ENCODE assay signal across 9 mouse cellular contexts in the genomic region with DNA sequence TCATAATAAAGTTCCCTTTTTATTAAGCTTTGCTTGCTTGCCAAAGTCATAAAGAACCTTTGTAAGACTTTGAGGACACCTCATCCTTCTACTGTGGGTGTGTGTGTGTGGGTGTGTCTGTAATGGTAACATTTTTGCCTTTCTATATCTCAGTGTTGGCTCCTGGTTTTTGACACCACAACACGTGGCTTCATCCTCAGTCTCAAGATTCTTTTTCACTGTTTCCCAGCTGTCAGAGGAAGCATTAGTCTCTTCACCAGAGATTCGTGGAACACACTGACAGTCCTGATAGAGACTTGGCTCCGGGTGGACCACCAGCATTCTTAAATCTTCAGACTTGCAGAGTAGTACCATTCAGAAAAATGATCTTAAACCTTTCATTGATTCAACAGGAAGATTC. TPM values are rescaled to one million over a fixed set of nuclear protein-coding genes. Genes with fewer than 3 reads are reported as not detected.
DNase-seq lines count a peak whose midpoint lies in the region; ATAC-seq and TF ChIP-seq lines count a peak whose summit lies in the region.
"Had no signal": no experiment of that assay in that cellular context is flagged by ENCODE, and none has a peak within 500 bp of the region (broad histone marks: within the 10 kb centered on the region; RNA-seq: fewer than 3 reads in every experiment).

No protein-coding gene starts in this region.

- peak overlapping the region; percentile 75 for H3K4me3 ChIP-seq in heart, adult 2 months
- H3K4me3 ChIP-seq in bone marrow macrophage, adult 2 months (ENCODE audit: insufficient read depth, low read length) = peak overlapping the region; percentile 46
- H3K4me3 ChIP-seq in hindbrain, embryonic 13.5 days = peak overlapping the region; percentile 69
- H3K4me3 ChIP-seq in midbrain, embryonic 10.5 days = peak overlapping the region; percentile 66

- peak overlapping the region; percentile 44 for H3K27ac ChIP-seq in heart, adult 2 months
- H3K27ac ChIP-seq in bone marrow macrophage, adult 2 months (ENCODE audit: insufficient read depth, low read depth, low read length) = no peak overlapping the region
- H3K27ac ChIP-seq in hindbrain, embryonic 13.5 days = no peak overlapping the region
- peak overlapping the region; percentile 81 for H3K27ac ChIP-seq in midbrain, embryonic 10.5 days (replicated peaks)

- 0 out of 2 replicates have a peak, but pooled peaks cover 2% of the 10 kb centered on the region for H3K36me3 ChIP-seq in heart, adult 2 months (ENCODE audit: control insufficient read depth, insufficient read depth, low read length)
- peaks cover 6% of the 10 kb centered on the region for H3K36me3 ChIP-seq in hindbrain, embryonic 13.5 days
- H3K36me3 ChIP-seq in midbrain, embryonic 10.5 days = peaks cover 7% of the 10 kb centered on the region

- intact Hi-C loops in heart, adult 2 months (cut with DNase I) = loop anchor here (1.0 to 5.0 kb wide), 3 partner anchors 53 to 108 kb away; partner anchors contain the start of genes Aamdc, Alg8 and Rsf1
- intact Hi-C loops in heart, postnatal 25 days (cut with DNase I) = loop anchor here (2.0 to 10.0 kb wide), 4 partner anchors 99 to 505 kb away; partner anchors contain the start of genes Aamdc, Clns1a, Kctd21 and Rsf1

- no peaks in the 10 kb centered on the region for H3K27me3 ChIP-seq in heart, adult 2 months (ENCODE audit: control insufficient read depth, insufficient read depth, low read length)
- 0 out of 2 replicates have a peak, but pooled peaks cover 5% of the 10 kb centered on the region for H3K27me3 ChIP-seq in hindbrain, embryonic 13.5 days
- H3K27me3 ChIP-seq in midbrain, embryonic 10.5 days (ENCODE audit: low read depth, poor library complexity, severe bottlenecking) = no peaks in the 10 kb centered on the region

- no peak for TF ChIP-seq CTCF in heart, adult 2 months (IDR thresholded peaks at IDR 0.05)
- no peak for TF ChIP-seq CTCF in bone marrow macrophage, adult 2 months (IDR thresholded peaks at IDR 0.05; ENCODE audit: low read depth, low read length)

- peaks cover 5% of the 10 kb centered on the region for H3K4me1 ChIP-seq in heart, adult 2 months (ENCODE audit: control insufficient read depth, insufficient read depth, low read length)
- peaks cover 15% of the 10 kb centered on the region for H3K4me1 ChIP-seq in bone marrow macrophage, adult 2 months (ENCODE audit: control insufficient read depth, insufficient read depth, low read length)
- H3K4me1 ChIP-seq in hindbrain, embryonic 13.5 days (replicated peaks) = peaks cover 24% of the 10 kb centered on the region
- H3K4me1 ChIP-seq in midbrain, embryonic 10.5 days = peaks cover 17% of the 10 kb centered on the region

- ATAC-seq in hindbrain, embryonic 13.5 days (ENCODE audit: low FRiP score) = peak; percentile 32
- ATAC-seq in monocyte, adult 5-6 weeks (replicated peaks; ENCODE audit: insufficient number of reproducible peaks, low FRiP score, low TSS enrichment, poor library complexity, severe bottlenecking) = no peak

- H3K79me2 ChIP-seq in heart, adult 2 months (replicated peaks; ENCODE audit: control insufficient read depth, insufficient read depth, low read length) = 0 out of 2 replicates have a peak, but pooled peaks cover 1% of the 10 kb centered on the region

- H3K9ac ChIP-seq in heart, adult 2 months (ENCODE audit: low read depth, low read length) = no peak overlapping the region
- no peak overlapping the region for H3K9ac ChIP-seq in hindbrain, embryonic 13.5 days

- DNase-seq in heart, adult 2 months = no peak
- no peak for DNase-seq in heart, postnatal 25 days (ENCODE audit: low spot score)
- no peak for DNase-seq in midbrain, embryonic 10.5 days (ENCODE audit: low spot score)
- no peak for DNase-seq in spleen, postnatal 4 days (ENCODE audit: low spot score in 2 of 2)
- no peak for DNase-seq in adrenal gland, adult 18-20 months (ENCODE audit: low spot score in 2 of 2)

- peak overlapping the region; percentile 90 for H3K4me2 ChIP-seq in hindbrain, embryonic 13.5 days

- H3K9me3 ChIP-seq in hindbrain, embryonic 13.5 days = no peaks in the 10 kb centered on the region
- H3K9me3 ChIP-seq in midbrain, embryonic 10.5 days (replicated peaks) = no peaks in the 10 kb centered on the region

- TF ChIP-seq POLR2A in heart, adult 2 months (IDR thresholded peaks at IDR 0.05; ENCODE audit: insufficient read depth, low read depth, low read length) = no peak
- TF ChIP-seq POLR2A in bone marrow macrophage, adult 2 months (IDR thresholded peaks at IDR 0.05; ENCODE audit: borderline replicate concordance, low read depth, low read length) = no peak

- 17% methylated on average over 3 of the region's 3 CpGs for WGBS in heart, adult 2 months
- 36% methylated on average over 3 of the region's 3 CpGs for WGBS in hindbrain, embryonic 13.5 days
- WGBS in midbrain, embryonic 10.5 days = 30% methylated on average over 3 of the region's 3 CpGs

- no peak for TF ChIP-seq EP300 in heart, adult 2 months (IDR thresholded peaks at IDR 0.05; ENCODE audit: insufficient read depth, low read depth, low read length)

RNA-seq across cellular contexts. Expression of gene Ints4, which starts 0.5 kb away (rescaled TPM):
- total RNA-seq in heart, adult 2 months (2021) = 10 to 100 TPM; 55.8 to 61.5 TPM
- polyA plus RNA-seq in heart, adult 2 months (2012; rRNA removed) = 65.3 and 88.3 TPM in 2 replicates
- 10 to 100 TPM; 41.5 to 44.9 TPM for total RNA-seq in heart, postnatal 25 days (2021)
- 17.6 and 18.0 TPM in 2 replicates for polyA plus RNA-seq in bone marrow macrophage, adult 2 months (2012; ENCODE audit: insufficient read depth, insufficient read length, missing spikeins)
- polyA plus RNA-seq in hindbrain, embryonic 13.5 days (2015; fragmentation: Nextera tagmentation; extraction: Ambion mirVana) = 50.0 and 50.9 TPM in 2 replicates
- polyA plus RNA-seq in midbrain, embryonic 10.5 days (2016; fragmentation: Nextera tagmentation; extraction: Ambion mirVana) = 57.2 and 63.3 TPM in 2 replicates
- 10 to 100 TPM; 52.0 to 56.0 TPM for total RNA-seq in adrenal gland, adult 18-20 months (2021)
- total RNA-seq in monocyte, adult 5-6 weeks (2017) = 23.7 to 41.9 TPM (median 34.0 TPM) in 3 replicates

RNA-seq across cellular contexts. Expression of gene Kctd14, which starts 29.2 kb away (rescaled TPM):
- under 1 TPM; 0.13 to 0.39 TPM for total RNA-seq in heart, adult 2 months (2021)
- 0.23 and 0.61 TPM in 2 replicates for polyA plus RNA-seq in heart, adult 2 months (2012; rRNA removed)
- under 1 TPM; 0.11 to 0.13 TPM for total RNA-seq in heart, postnatal 25 days (2021)
- polyA plus RNA-seq in bone marrow macrophage, adult 2 months (2012; ENCODE audit: insufficient read depth, insufficient read length, missing spikeins) = not detected in 2 replicates
- 1.1 and 1.5 TPM in 2 replicates for polyA plus RNA-seq in hindbrain, embryonic 13.5 days (2015; fragmentation: Nextera tagmentation; extraction: Ambion mirVana)
- 0.09 and 0.37 TPM in 2 replicates for polyA plus RNA-seq in midbrain, embryonic 10.5 days (2016; fragmentation: Nextera tagmentation; extraction: Ambion mirVana)
- total RNA-seq in adrenal gland, adult 18-20 months (2021) = 1 to 10 TPM; 1.5 to 2.0 TPM
- 0.48 to 0.97 TPM (median 0.85 TPM) in 3 replicates for total RNA-seq in monocyte, adult 5-6 weeks (2017)
- polyA plus RNA-seq: C2C12 had no signal

Comparison
In these comparisons a context has a peak if more than half of its experiments do, and no peak if none do; other contexts are left out.
1. H3K27ac ChIP-seq: peak in heart, adult 2 months (single experiment) and midbrain, embryonic 10.5 days (single experiment); none in bone marrow macrophage, adult 2 months (single experiment) and hindbrain, embryonic 13.5 days (single experiment).
2. Peak in every context shown above with its lines, with median percentiles within 50 percentile points of each other: H3K4me3 ChIP-seq.